Mouse (Mus musculus): ENCODE measurements around the gene Slf2. TPM values are rescaled to one million over a fixed set of nuclear protein-coding genes. Genes with fewer than 3 reads are reported as not detected.

The Slf2 gene
- polyA plus RNA-seq, 1 experiment from 2014 or later: 57.0 TPM

GRCm38 (mm10) chr19:44931454-44931759 lies 456 bp downstream of the Slf2 start:
- peak; percentile 93 for DNase-seq (ENCODE audit: low spot score)
- Histone ChIP-seq H3K27ac (replicated peaks; ENCODE audit: low read depth, low read length) (0 out of 2 replicates have a peak overlapping the region, but pooled peaks have one; percentile 62), H3K4me3 (ENCODE audit: low read depth, low read length) (peak overlapping the region; percentile 98), H3K9ac (ENCODE audit: low read length) (peak overlapping the region; percentile 83), H3K4me1 (ENCODE audit: control insufficient read depth, insufficient read depth, low read length) (peaks cover 17% of the 10 kb centered on the region), H3K27me3 (ENCODE audit: control insufficient read depth, insufficient read depth, low read length) (no peaks in the 10 kb centered on the region), H3K4me2 (ENCODE audit: low read depth, severe bottlenecking) (peak overlapping the region; percentile 70), H3K9me3 (ENCODE audit: control insufficient read depth, low read length) (no peaks in the 10 kb centered on the region), H3K36me3 (ENCODE audit: control insufficient read depth, insufficient read depth, low read length) (peaks cover 10% of the 10 kb centered on the region)
- 0% methylated on average over 18 of the region's 18 CpGs for WGBS
- peak; percentile 87 for ATAC-seq (ENCODE audit: insufficient number of reproducible peaks, low FRiP score, low TSS enrichment, low read depth)

- DNase-seq (ENCODE audit: low spot score) (no peak), ATAC-seq (ENCODE audit: insufficient number of reproducible peaks, low FRiP score, low TSS enrichment, low read depth) (no peak)
- Histone ChIP-seq H3K4me3 (ENCODE audit: low read depth, low read length) (peak overlapping the region; percentile 20), H3K36me3 (ENCODE audit: control insufficient read depth, insufficient read depth, low read length) (peaks cover 10% of the 10 kb centered on the region), H3K9ac (ENCODE audit: low read length) (no peak overlapping the region), H3K4me2 (ENCODE audit: low read depth, severe bottlenecking) (peak overlapping the region; percentile 70), H3K27ac (replicated peaks; ENCODE audit: low read depth, low read length) (no peak overlapping the region), H3K4me1 (ENCODE audit: control insufficient read depth, insufficient read depth, low read length) (peaks cover 17% of the 10 kb centered on the region), H3K27me3 (ENCODE audit: control insufficient read depth, insufficient read depth, low read length) (no peaks in the 10 kb centered on the region), H3K9me3 (ENCODE audit: control insufficient read depth, low read length) (no peaks in the 10 kb centered on the region)
- WGBS: 52% methylated on average over 5 of the region's 5 CpGs
Observed at GRCm38 (mm10) chr19:44932051-44932450, 1.1 kb downstream of the Slf2 start.

- no peak overlapping the region for H3K27ac ChIP-seq (replicated peaks; ENCODE audit: low read depth, low read length)
- ATAC-seq (ENCODE audit: insufficient number of reproducible peaks, low FRiP score, low TSS enrichment, low read depth): no peak
- H3K36me3 ChIP-seq (ENCODE audit: control insufficient read depth, insufficient read depth, low read length): peaks cover 10% of the 10 kb centered on the region
- WGBS: 97% methylated on average over 1 of the region's 1 CpGs
- H3K4me3 ChIP-seq (ENCODE audit: low read depth, low read length): no peak overlapping the region
- no peaks in the 10 kb centered on the region for H3K27me3 ChIP-seq (ENCODE audit: control insufficient read depth, insufficient read depth, low read length)
- H3K4me1 ChIP-seq (ENCODE audit: control insufficient read depth, insufficient read depth, low read length): peaks cover 9% of the 10 kb centered on the region; the same call in 1 of the 2 replicates
- no peak overlapping the region for H3K9ac ChIP-seq (ENCODE audit: low read length)
- no peaks in the 10 kb centered on the region for H3K9me3 ChIP-seq (ENCODE audit: control insufficient read depth, low read length)
- no peak for DNase-seq (ENCODE audit: low spot score)
- H3K4me2 ChIP-seq (ENCODE audit: low read depth, severe bottlenecking): no peak overlapping the region
Observed at GRCm38 (mm10) chr19:44933136-44933535, 2.2 kb downstream of the Slf2 start.

GRCm38 (mm10) chr19:44959633-44960032 lies 28.7 kb downstream of the Slf2 start:
- peaks cover 25% of the 10 kb centered on the region for H3K36me3 ChIP-seq (ENCODE audit: control insufficient read depth, insufficient read depth, low read length)
- no peaks in the 10 kb centered on the region for H3K4me1 ChIP-seq (ENCODE audit: control insufficient read depth, insufficient read depth, low read length)
- no peak overlapping the region for H3K27ac ChIP-seq (replicated peaks; ENCODE audit: low read depth, low read length)
- no peak overlapping the region for H3K9ac ChIP-seq (ENCODE audit: low read length)
- DNase-seq (ENCODE audit: low spot score) (no peak), ATAC-seq (ENCODE audit: insufficient number of reproducible peaks, low FRiP score, low TSS enrichment, low read depth) (no peak)
- no peaks in the 10 kb centered on the region for H3K27me3 ChIP-seq (ENCODE audit: control insufficient read depth, insufficient read depth, low read length)
- no peaks in the 10 kb centered on the region for H3K9me3 ChIP-seq (ENCODE audit: control insufficient read depth, low read length)
- no peak overlapping the region for H3K4me2 ChIP-seq (ENCODE audit: low read depth, severe bottlenecking)
- H3K4me3 ChIP-seq (ENCODE audit: low read depth, low read length): no peak overlapping the region
- WGBS: 94% methylated on average over 2 of the region's 2 CpGs

GRCm38 (mm10) chr19:44965978-44966377 lies 35.0 kb downstream of the Slf2 start:
- no peak overlapping the region for H3K27ac ChIP-seq (replicated peaks; ENCODE audit: low read depth, low read length)
- no peaks in the 10 kb centered on the region for H3K9me3 ChIP-seq (ENCODE audit: control insufficient read depth, low read length)
- no peaks in the 10 kb centered on the region for H3K27me3 ChIP-seq (ENCODE audit: control insufficient read depth, insufficient read depth, low read length)
- ATAC-seq (ENCODE audit: insufficient number of reproducible peaks, low FRiP score, low TSS enrichment, low read depth): no peak
- no peak overlapping the region for H3K4me3 ChIP-seq (ENCODE audit: low read depth, low read length)
- no peak overlapping the region for H3K9ac ChIP-seq (ENCODE audit: low read length)
- peaks cover 25% of the 10 kb centered on the region for H3K36me3 ChIP-seq (ENCODE audit: control insufficient read depth, insufficient read depth, low read length)
- no peak for DNase-seq (ENCODE audit: low spot score)
- no peaks in the 10 kb centered on the region for H3K4me1 ChIP-seq (ENCODE audit: control insufficient read depth, insufficient read depth, low read length)
- WGBS: 95% methylated on average over 1 of the region's 1 CpGs
- H3K4me2 ChIP-seq (ENCODE audit: low read depth, severe bottlenecking): no peak overlapping the region

- Histone ChIP-seq H3K4me2 (ENCODE audit: low read depth, severe bottlenecking) (no peak overlapping the region), H3K9me3 (ENCODE audit: control insufficient read depth, low read length) (no peaks in the 10 kb centered on the region), H3K27ac (replicated peaks; ENCODE audit: low read depth, low read length) (no peak overlapping the region), H3K4me1 (ENCODE audit: control insufficient read depth, insufficient read depth, low read length) (no peaks in the 10 kb centered on the region), H3K36me3 (ENCODE audit: control insufficient read depth, insufficient read depth, low read length) (peaks cover 21% of the 10 kb centered on the region), H3K9ac (ENCODE audit: low read length) (no peak overlapping the region), H3K27me3 (ENCODE audit: control insufficient read depth, insufficient read depth, low read length) (no peaks in the 10 kb centered on the region), H3K4me3 (ENCODE audit: low read depth, low read length) (no peak overlapping the region)
- ATAC-seq (ENCODE audit: insufficient number of reproducible peaks, low FRiP score, low TSS enrichment, low read depth) (no peak), DNase-seq (ENCODE audit: low spot score) (no peak)
- WGBS: 73% methylated on average over 3 of the region's 3 CpGs
Observed at GRCm38 (mm10) chr19:44968329-44968728, 37.4 kb downstream of the Slf2 start.

GRCm38 (mm10) chr19:44976636-44977035 lies 45.7 kb downstream of the Slf2 start:
- Histone ChIP-seq H3K9me3 (ENCODE audit: control insufficient read depth, low read length) (no peaks in the 10 kb centered on the region), H3K4me3 (ENCODE audit: low read depth, low read length) (no peak overlapping the region), H3K4me2 (ENCODE audit: low read depth, severe bottlenecking) (no peak overlapping the region), H3K4me1 (ENCODE audit: control insufficient read depth, insufficient read depth, low read length) (no peaks in the 10 kb centered on the region), H3K36me3 (ENCODE audit: control insufficient read depth, insufficient read depth, low read length) (peaks cover 29% of the 10 kb centered on the region; the same call in 1 of the 2 replicates), H3K9ac (ENCODE audit: low read length) (no peak overlapping the region), H3K27ac (replicated peaks; ENCODE audit: low read depth, low read length) (no peak overlapping the region), H3K27me3 (ENCODE audit: control insufficient read depth, insufficient read depth, low read length) (no peaks in the 10 kb centered on the region)
- WGBS: 88% methylated on average over 6 of the region's 6 CpGs
- ATAC-seq (ENCODE audit: insufficient number of reproducible peaks, low FRiP score, low TSS enrichment, low read depth) (no peak), DNase-seq (ENCODE audit: low spot score) (no peak)

- WGBS: 92% methylated on average over 6 of the region's 6 CpGs
- H3K27ac ChIP-seq (replicated peaks; ENCODE audit: low read depth, low read length): no peak overlapping the region
- H3K4me2 ChIP-seq (ENCODE audit: low read depth, severe bottlenecking): no peak overlapping the region
- DNase-seq (ENCODE audit: low spot score): no peak
- peaks cover 29% of the 10 kb centered on the region; the same call in 1 of the 2 replicates for H3K36me3 ChIP-seq (ENCODE audit: control insufficient read depth, insufficient read depth, low read length)
- no peaks in the 10 kb centered on the region for H3K9me3 ChIP-seq (ENCODE audit: control insufficient read depth, low read length)
- no peaks in the 10 kb centered on the region for H3K4me1 ChIP-seq (ENCODE audit: control insufficient read depth, insufficient read depth, low read length)
- H3K4me3 ChIP-seq (ENCODE audit: low read depth, low read length): no peak overlapping the region
- no peak for ATAC-seq (ENCODE audit: insufficient number of reproducible peaks, low FRiP score, low TSS enrichment, low read depth)
- no peaks in the 10 kb centered on the region for H3K27me3 ChIP-seq (ENCODE audit: control insufficient read depth, insufficient read depth, low read length)
- H3K9ac ChIP-seq (ENCODE audit: low read length): no peak overlapping the region
Observed at GRCm38 (mm10) chr19:44977148-44977547, 46.2 kb downstream of the Slf2 start.

- Histone ChIP-seq H3K27ac (replicated peaks; ENCODE audit: low read depth, low read length) (no peak overlapping the region), H3K4me3 (ENCODE audit: low read depth, low read length) (no peak overlapping the region), H3K27me3 (ENCODE audit: control insufficient read depth, insufficient read depth, low read length) (no peaks in the 10 kb centered on the region), H3K4me1 (ENCODE audit: control insufficient read depth, insufficient read depth, low read length) (no peaks in the 10 kb centered on the region), H3K4me2 (ENCODE audit: low read depth, severe bottlenecking) (no peak overlapping the region), H3K9ac (ENCODE audit: low read length) (no peak overlapping the region), H3K36me3 (ENCODE audit: control insufficient read depth, insufficient read depth, low read length) (peaks cover 16% of the 10 kb centered on the region; the same call in 1 of the 2 replicates), H3K9me3 (ENCODE audit: control insufficient read depth, low read length) (no peaks in the 10 kb centered on the region)
- DNase-seq (ENCODE audit: low spot score) (no peak), ATAC-seq (ENCODE audit: insufficient number of reproducible peaks, low FRiP score, low TSS enrichment, low read depth) (no peak)
- 89% methylated on average over 2 of the region's 2 CpGs for WGBS
Observed at GRCm38 (mm10) chr19:44980787-44981186, 49.8 kb downstream of the Slf2 start.
